Mouse (Mus musculus) liver, embryonic 14.5 days (tissue): ENCODE measurements around the gene Als2cl. TPM values are rescaled to one million over a fixed set of nuclear protein-coding genes. Genes with fewer than 3 reads are reported as not detected.

Experiments used
- ATAC-seq: fragments of 200-750 bp; cut with Nextera tagmentation; 2 replicates; pipeline ENCODE4 v1.8.0; 2017; ENCODE audit warnings: moderate number of reproducible peaks, mild to moderate bottlenecking, moderate library complexity; ENCODE audit not compliant: insufficient read depth
- DNase-seq, 3 experiments: peaks; one replicate each; pipeline ENCODE4 v3.0.0-alpha.2; 2012 to 2013; ENCODE audit warnings: low read depth in 3 of 3, low spot score in 3 of 3
- H3K27ac ChIP-seq: fragments of 300-500 bp; sonication (generic); 2 replicates; pipeline ENCODE4 v1.5.1; 2014; ENCODE audit warnings: moderate library complexity, mild to moderate bottlenecking, control low read depth, inconsistent platforms
- H3K27me3 ChIP-seq: fragments of 300-500 bp; sonication (generic); 2 replicates; pipeline ENCODE4 v1.6.1; 2014; ENCODE audit warnings: mild to moderate bottlenecking, low read length, moderate library complexity; ENCODE audit not compliant: control insufficient read depth, insufficient read depth
- H3K36me3 ChIP-seq: fragments of 300-500 bp; sonication (generic); replicated peaks from 2 replicates; pipeline ENCODE4 v1.6.1; 2014; ENCODE audit warnings: low read depth; ENCODE audit not compliant: control insufficient read depth, insufficient read depth
- H3K4me1 ChIP-seq, 2 experiments: fragments of 200-500 bp in 1 of 2; fragments of 300-500 bp in 1 of 2; sonication (generic) in 1 of 2; replicated peaks; 2 replicates each; pipeline ENCODE4 v1.6.1; 2012 to 2014; ENCODE audit warnings: antibody characterized with exemption in 1 of 2, inconsistent platforms in 1 of 2, low read length in 1 of 2; ENCODE audit not compliant: control insufficient read depth in 2 of 2, insufficient read depth in 2 of 2
- H3K4me2 ChIP-seq: fragments of 300-500 bp; sonication (generic); 2 replicates; pipeline ENCODE4 v1.6.1; 2014; ENCODE audit warnings: low read depth, mild to moderate bottlenecking, control low read depth, moderate library complexity
- H3K4me3 ChIP-seq, 2 experiments: fragments of 200-500 bp in 1 of 2; fragments of 300-500 bp in 1 of 2; sonication (generic) in 1 of 2; 2 replicates each; pipeline ENCODE4 v1.5.1; 2012 to 2014; ENCODE audit warnings: low read depth in 2 of 2, low read length in 2 of 2, mild to moderate bottlenecking in 2 of 2, control low read depth in 1 of 2, inconsistent platforms in 1 of 2, moderate library complexity in 1 of 2; ENCODE audit not compliant: insufficient read depth in 1 of 2
- H3K9ac ChIP-seq: fragments of 300-500 bp; sonication (generic); replicated peaks from 2 replicates; pipeline ENCODE4 v1.6.1; 2014; ENCODE audit warnings: mild to moderate bottlenecking, control low read depth, moderate library complexity
- H3K9me3 ChIP-seq: fragments of 300-500 bp; sonication (generic); 2 replicates; pipeline ENCODE4 v1.6.1; 2016; ENCODE audit warnings: low read length, mixed read lengths; ENCODE audit not compliant: control insufficient read depth
- CTCF ChIP-seq: IDR thresholded peaks from 2 replicates; pipeline ENCODE4 v1.5.1; 2016; ENCODE audit warnings: antibody characterized with exemption, low read depth, control low read depth
- EP300 ChIP-seq: IDR thresholded peaks from 2 replicates; pipeline ENCODE4 v1.6.1; 2016; ENCODE audit warnings: antibody characterized with exemption, low read depth
- WGBS: fragments of 180-500 bp; shearing (Covaris S2); extraction: QIAGEN DNeasy Blood & Tissue Kit; methylation state at CpG from one replicate; pipeline ENCODE4 v1.1.7; 2014; ENCODE audit not compliant: insufficient replicate concordance; 5-methylcytosine and 5-hydroxymethylcytosine counted together
- polyA plus RNA-seq, 2 experiments: library from polyadenylated mRNA; depleted of rRNA in 1 of 2; stranded (reverse) in 1 of 2; unstranded in 1 of 2; fragments of >200 nt; fragmentation: Nextera tagmentation in 1 of 2; extraction: Ambion mirVana in 1 of 2; gene quantifications; 2 replicates each; pipeline versions ENCODE4 v1.2.1 to v1.2.3; 2012 to 2014

Gene Als2cl
- polyA plus RNA-seq, 2 experiments = 1.1 to 3.3 TPM

GRCm38 (mm10) chr9:110856920-110857319 lies 22.8 kb upstream of the Als2cl start:
- no peak for DNase-seq
- Histone ChIP-seq H3K4me1 (peaks cover 7 to 28% of the 10 kb centered on the region in 2 experiments), H3K36me3 (no peaks in the 10 kb centered on the region), H3K27ac (no peak overlapping the region), H3K4me2 (no peak overlapping the region), H3K4me3 (no peak overlapping the region), H3K27me3 (no peaks in the 10 kb centered on the region), H3K9me3 (no peaks in the 10 kb centered on the region), H3K9ac (no peak overlapping the region)
- no peak for ATAC-seq
- TF ChIP-seq CTCF = no peak
- no peak for TF ChIP-seq EP300
- 9% methylated on average over 4 of the region's 4 CpGs for WGBS

DNA sequence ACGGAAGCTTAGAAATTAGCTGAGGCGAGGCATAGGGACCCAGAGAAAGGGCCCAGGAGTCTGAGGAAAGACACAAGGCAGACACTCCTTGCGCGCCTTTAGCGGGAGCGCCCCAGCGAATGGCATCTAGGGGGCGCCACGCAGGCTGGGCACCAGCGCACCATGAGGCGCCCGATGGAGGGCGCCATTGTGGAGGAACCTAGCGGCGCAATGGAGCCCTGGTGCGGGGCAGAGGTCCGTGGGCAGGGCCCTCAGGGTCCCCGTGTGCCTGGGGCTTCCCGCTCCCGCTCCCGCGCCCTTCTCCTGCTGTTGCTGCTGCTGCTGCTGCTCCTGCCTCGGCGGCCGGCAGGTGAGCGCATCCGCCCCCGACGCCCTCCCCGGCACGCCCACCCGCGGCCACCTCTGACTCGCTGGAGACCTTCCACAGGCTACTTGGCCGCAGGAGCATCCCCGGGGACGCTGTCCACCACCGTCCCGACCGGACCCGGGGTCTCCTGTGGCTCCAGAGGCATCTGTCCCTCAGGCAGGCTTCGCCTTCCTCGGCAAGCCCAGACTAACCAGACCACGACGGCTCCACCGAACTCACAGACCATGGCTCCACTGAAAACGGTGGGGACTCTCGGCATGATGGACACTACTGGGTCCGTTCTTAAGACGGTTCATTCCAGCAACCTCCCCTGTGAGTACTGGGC lies 21.7 kb upstream of the Als2cl start, which contains the start of gene Prss50:
Prss50 (plus strand) TSS at position 187 of the 692 bp plus-strand sequence.
- Histone ChIP-seq H3K36me3 (no peaks in the 10 kb centered on the region), H3K27me3 (no peaks in the 10 kb centered on the region), H3K4me3 (peak within 1 kb of the TSS; percentile 51 to 58), H3K4me1 (peaks cover 7 to 28% of the 10 kb centered on the region in 2 experiments), H3K9ac (peak within 1 kb of the TSS; percentile 58), H3K27ac (peak within 1 kb of the TSS; percentile 77), H3K4me2 (peak within 1 kb of the TSS; percentile 80), H3K9me3 (no peaks in the 10 kb centered on the region)
- TF ChIP-seq CTCF = peak; percentile 87
- TF ChIP-seq EP300 = no peak
- ATAC-seq = peak; percentile 17; the same call in 1 of the 2 replicates
- no peak for DNase-seq
- 9% methylated on average over 42 of the region's 50 CpGs for WGBS

GRCm38 (mm10) chr9:110858523-110858922 lies 21.1 kb upstream of the Als2cl start:
- Histone ChIP-seq H3K36me3 (no peaks in the 10 kb centered on the region), H3K9me3 (no peaks in the 10 kb centered on the region), H3K27ac (peak overlapping the region; percentile 77), H3K27me3 (no peaks in the 10 kb centered on the region), H3K9ac (peak overlapping the region; percentile 58), H3K4me3 (peak overlapping the region; percentile 51 to 58), H3K4me1 (peaks cover 7 to 28% of the 10 kb centered on the region in 2 experiments), H3K4me2 (peak overlapping the region; percentile 80)
- 33% methylated on average over 5 of the region's 5 CpGs for WGBS
- no peak for DNase-seq
- TF ChIP-seq CTCF = no peak
- TF ChIP-seq EP300 = no peak
- no peak for ATAC-seq

- DNase-seq = peak in 2 of 3 experiments; percentile 51
- no peaks in the 10 kb centered on the region for H3K9me3 ChIP-seq
- H3K4me3 ChIP-seq = peak overlapping the region; percentile 51 to 58
- no peak for TF ChIP-seq CTCF
- peak; percentile 93 for TF ChIP-seq EP300
- peak overlapping the region; percentile 80 for H3K4me2 ChIP-seq
- ATAC-seq = peak; percentile 93
- no peaks in the 10 kb centered on the region for H3K36me3 ChIP-seq
- H3K27me3 ChIP-seq = no peaks in the 10 kb centered on the region
- peak overlapping the region; percentile 77 for H3K27ac ChIP-seq
- WGBS = 25% methylated on average over 5 of the region's 5 CpGs
- peaks cover 7 to 28% of the 10 kb centered on the region in 2 experiments for H3K4me1 ChIP-seq
- no peak overlapping the region; the same call in 1 of the 2 replicates for H3K9ac ChIP-seq
Measured at GRCm38 (mm10) chr9:110858967-110859596, 20.6 kb upstream of the Als2cl start.

GRCm38 (mm10) chr9:110871030-110871429 lies 8.6 kb upstream of the Als2cl start:
- 8% methylated on average over 7 of the region's 7 CpGs for WGBS
- ATAC-seq = no peak

More at GRCm38 (mm10) chr9:110871030-110871429, 8.6 kb upstream of the Als2cl start:
- Histone ChIP-seq H3K4me1 (0 out of 4 replicates have a peak, but pooled peaks cover 0 to 2% of the 10 kb centered on the region in 2 experiments), H3K9me3 (no peaks in the 10 kb centered on the region), H3K36me3 (no peaks in the 10 kb centered on the region), H3K27ac (no peak overlapping the region), H3K9ac (no peak overlapping the region), H3K4me3 (no peak overlapping the region), H3K27me3 (peaks cover 13% of the 10 kb centered on the region), H3K4me2 (no peak overlapping the region)
- peak; percentile 88 for TF ChIP-seq CTCF
- TF ChIP-seq EP300 = no peak
- peak in 1 of 3 experiments; percentile 42 for DNase-seq
